ENCODE assay signal across 12 mouse cellular contexts in the genomic region with DNA sequence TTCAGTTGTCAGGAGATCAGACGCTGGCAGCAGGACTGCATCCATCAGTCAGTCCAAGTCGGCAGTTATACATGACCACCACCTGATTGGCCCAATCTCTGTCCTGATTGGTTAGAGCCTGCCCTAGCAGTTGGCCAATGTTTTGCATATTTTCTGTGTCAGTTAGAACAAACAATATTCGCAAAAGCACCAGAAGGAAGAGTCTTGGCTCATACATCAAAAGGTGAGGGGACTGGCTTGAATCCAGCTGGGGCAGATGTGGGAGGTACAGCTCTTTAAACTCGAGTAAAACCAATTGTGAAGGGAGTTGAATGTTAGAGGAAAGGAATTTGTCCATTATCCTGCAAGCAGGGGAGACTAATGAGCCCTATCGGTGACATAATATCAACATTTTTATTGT. TPM values are rescaled to one million over a fixed set of nuclear protein-coding genes. Genes with fewer than 3 reads are reported as not detected.
DNase-seq lines count a peak whose midpoint lies in the region; ATAC-seq and TF ChIP-seq lines count a peak whose summit lies in the region.
"Had no signal": no experiment of that assay in that cellular context is flagged by ENCODE, and none has a peak within 500 bp of the region (broad histone marks: within the 10 kb centered on the region; RNA-seq: fewer than 3 reads in every experiment).

A gene (plus strand): TSS at position 165 of the 400 bp plus-strand sequence.

- no peak within 1 kb of the TSS for H3K9ac ChIP-seq in hindbrain, embryonic 14.5 days
- H3K9ac ChIP-seq in hindbrain, embryonic 11.5 days (ENCODE audit: low read depth, low read length), result no peak within 1 kb of the TSS
- H3K9ac ChIP-seq in lung, embryonic 14.5 days, result no peak within 1 kb of the TSS
- H3K9ac ChIP-seq in forebrain, embryonic 13.5 days, result no peak within 1 kb of the TSS
- no peak within 1 kb of the TSS for H3K9ac ChIP-seq in midbrain, embryonic 16.5 days (ENCODE audit: low read depth, low read length)

- no peaks in the 10 kb centered on the region for H3K36me3 ChIP-seq in hindbrain, embryonic 14.5 days (replicated peaks; ENCODE audit: control insufficient read depth, insufficient read depth)
- H3K36me3 ChIP-seq in hindbrain, embryonic 11.5 days (ENCODE audit: control insufficient read depth, insufficient read depth, low read length), result no peaks in the 10 kb centered on the region
- no peaks in the 10 kb centered on the region for H3K36me3 ChIP-seq in lung, embryonic 14.5 days (ENCODE audit: insufficient read depth)
- H3K36me3 ChIP-seq in forebrain, embryonic 13.5 days (ENCODE audit: poor library complexity, severe bottlenecking), result no peaks in the 10 kb centered on the region
- H3K36me3 ChIP-seq in midbrain, embryonic 16.5 days (ENCODE audit: control insufficient read depth, insufficient read depth, low read length), result no peaks in the 10 kb centered on the region

- DNase-seq in hindbrain, embryonic 14.5 days (ENCODE audit: low spot score), result peak; percentile 41
- no peak for DNase-seq in hindbrain, embryonic 11.5 days (ENCODE audit: low spot score)
- DNase-seq in lung, embryonic 14.5 days, result peak; percentile 76
- DNase-seq in lung, adult 18-20 months, result no peak
- DNase-seq in frontal cortex, postnatal 25 days (ENCODE audit: low spot score in 2 of 2), result no peak
- DNase-seq: layer of hippocampus, adult 9-11 months; right cerebral cortex, adult 18-20 months had no signal

- no peak within 1 kb of the TSS for H3K27ac ChIP-seq in hindbrain, embryonic 14.5 days
- H3K27ac ChIP-seq in hindbrain, embryonic 11.5 days (ENCODE audit: low read depth, low read length), result no peak within 1 kb of the TSS
- H3K27ac ChIP-seq in lung, embryonic 14.5 days (ENCODE audit: low read depth), result no peak within 1 kb of the TSS
- H3K27ac ChIP-seq in forebrain, embryonic 13.5 days, result no peak within 1 kb of the TSS
- H3K27ac ChIP-seq in midbrain, embryonic 16.5 days (ENCODE audit: low read length), result no peak within 1 kb of the TSS

- no peak for ATAC-seq in hindbrain, embryonic 14.5 days (ENCODE audit: low FRiP score)
- no peak for ATAC-seq in hindbrain, embryonic 11.5 days (ENCODE audit: low FRiP score)
- peak; percentile 80 for ATAC-seq in lung, embryonic 14.5 days (ENCODE audit: insufficient read depth)
- peak; percentile 68 for ATAC-seq in forebrain, embryonic 13.5 days
- ATAC-seq in midbrain, embryonic 16.5 days, result peak; percentile 64; the same call in 1 of the 2 replicates

- H3K4me1 ChIP-seq in hindbrain, embryonic 14.5 days (replicated peaks; ENCODE audit: control insufficient read depth, insufficient read depth, low read length), result no peaks in the 10 kb centered on the region
- no peaks in the 10 kb centered on the region for H3K4me1 ChIP-seq in hindbrain, embryonic 11.5 days (replicated peaks; ENCODE audit: control insufficient read depth, insufficient read depth, low read length)
- peaks cover 2% of the 10 kb centered on the region; the same call in 1 of the 2 replicates for H3K4me1 ChIP-seq in lung, embryonic 14.5 days (ENCODE audit: insufficient read depth)
- peaks cover 16% of the 10 kb centered on the region for H3K4me1 ChIP-seq in forebrain, embryonic 13.5 days
- 0 out of 2 replicates have a peak, but pooled peaks cover 2% of the 10 kb centered on the region for H3K4me1 ChIP-seq in midbrain, embryonic 16.5 days (ENCODE audit: control insufficient read depth, insufficient read depth, low read length)

- H3K27me3 ChIP-seq in hindbrain, embryonic 14.5 days (ENCODE audit: control insufficient read depth, insufficient read depth, low read length), result no peaks in the 10 kb centered on the region
- H3K27me3 ChIP-seq in hindbrain, embryonic 11.5 days (ENCODE audit: control insufficient read depth, insufficient read depth, low read length), result no peaks in the 10 kb centered on the region
- H3K27me3 ChIP-seq in lung, embryonic 14.5 days (ENCODE audit: insufficient read depth, low read length), result no peaks in the 10 kb centered on the region
- no peaks in the 10 kb centered on the region for H3K27me3 ChIP-seq in forebrain, embryonic 13.5 days
- H3K27me3 ChIP-seq in midbrain, embryonic 16.5 days (ENCODE audit: control insufficient read depth, insufficient read depth, low read depth, low read length), result no peaks in the 10 kb centered on the region

- no peak within 1 kb of the TSS for H3K4me3 ChIP-seq in hindbrain, embryonic 14.5 days (replicated peaks; ENCODE audit: low read length)
- H3K4me3 ChIP-seq in hindbrain, embryonic 11.5 days (ENCODE audit: low read depth, low read length), result no peak within 1 kb of the TSS
- no peak within 1 kb of the TSS for H3K4me3 ChIP-seq in lung, embryonic 14.5 days (ENCODE audit: low read depth, low read length)
- no peak within 1 kb of the TSS for H3K4me3 ChIP-seq in forebrain, embryonic 13.5 days
- H3K4me3 ChIP-seq in midbrain, embryonic 16.5 days (ENCODE audit: low read depth, low read length), result no peak within 1 kb of the TSS

- no peak within 1 kb of the TSS for H3K4me2 ChIP-seq in hindbrain, embryonic 14.5 days (replicated peaks)
- no peak within 1 kb of the TSS for H3K4me2 ChIP-seq in hindbrain, embryonic 11.5 days (replicated peaks; ENCODE audit: low read depth, low read length)
- H3K4me2 ChIP-seq in lung, embryonic 14.5 days, result no peak within 1 kb of the TSS
- no peak within 1 kb of the TSS for H3K4me2 ChIP-seq in forebrain, embryonic 13.5 days
- H3K4me2 ChIP-seq in midbrain, embryonic 16.5 days (ENCODE audit: low read length), result no peak within 1 kb of the TSS

- no peak for TF ChIP-seq CTCF in lung, embryonic 14.5 days (IDR thresholded peaks at IDR 0.05; ENCODE audit: low read depth)

- 0 out of 2 replicates have a peak, but pooled peaks cover 5% of the 10 kb centered on the region for H3K9me3 ChIP-seq in hindbrain, embryonic 14.5 days (ENCODE audit: control insufficient read depth, low read length)
- H3K9me3 ChIP-seq in hindbrain, embryonic 11.5 days (ENCODE audit: control insufficient read depth, low read length), result no peaks in the 10 kb centered on the region
- no peaks in the 10 kb centered on the region for H3K9me3 ChIP-seq in lung, embryonic 14.5 days (ENCODE audit: low read depth, low read length)
- H3K9me3 ChIP-seq in forebrain, embryonic 13.5 days (replicated peaks), result no peaks in the 10 kb centered on the region; the same call in 1 of the 2 replicates
- peaks cover 2% of the 10 kb centered on the region; the same call in 1 of the 2 replicates for H3K9me3 ChIP-seq in midbrain, embryonic 16.5 days (replicated peaks; ENCODE audit: control insufficient read depth, low read length, poor library complexity, severe bottlenecking)

- 34% methylated on average over 5 of the region's 5 CpGs for WGBS in hindbrain, embryonic 14.5 days
- WGBS in hindbrain, embryonic 11.5 days, result 52% methylated on average over 5 of the region's 5 CpGs
- WGBS in lung, embryonic 14.5 days, result 21% methylated on average over 5 of the region's 5 CpGs
- 25% methylated on average over 5 of the region's 5 CpGs for WGBS in forebrain, embryonic 13.5 days
- 31% methylated on average over 5 of the region's 5 CpGs for WGBS in midbrain, embryonic 16.5 days

RNA-seq across cellular contexts. Expression of the gene that starts here (rescaled TPM):
- polyA plus RNA-seq in hindbrain, embryonic 14.5 days (2014; fragmentation: Nextera tagmentation; extraction: Ambion mirVana), result not detected in 2 replicates
- not detected in 2 replicates for polyA plus RNA-seq in hindbrain, embryonic 11.5 days (2014; fragmentation: Nextera tagmentation; extraction: Ambion mirVana)
- 0.15 TPM in 1 of 2 replicates, not detected in the other for polyA plus RNA-seq in lung, embryonic 14.5 days (2014; fragmentation: Nextera tagmentation; extraction: Ambion mirVana)
- polyA plus RNA-seq in forebrain, embryonic 13.5 days (2015; fragmentation: Nextera tagmentation; extraction: Ambion mirVana), result not detected in 2 replicates
- 0.25 TPM in 1 of 2 replicates, not detected in the other for polyA plus RNA-seq in midbrain, embryonic 16.5 days (2015; fragmentation: Nextera tagmentation; extraction: Ambion mirVana)
- polyA plus RNA-seq: frontal cortex, adult 2 months; intestine, embryonic 14.5 days; limb, embryonic 11.5 days had no signal

Comparison
In these comparisons a context has a peak if more than half of its experiments do, and no peak if none do; other contexts are left out.
1. Peak in DNase-seq in hindbrain, embryonic 14.5 days; RNA of the gene not detected or under 1 TPM.
2. Peak in DNase-seq and ATAC-seq in lung, embryonic 14.5 days; RNA of the gene not detected or under 1 TPM.
3. Peak in ATAC-seq in forebrain, embryonic 13.5 days; RNA of the gene not detected or under 1 TPM.
4. Peak in ATAC-seq in midbrain, embryonic 16.5 days; RNA of the gene not detected or under 1 TPM.